In the genomic region with DNA sequence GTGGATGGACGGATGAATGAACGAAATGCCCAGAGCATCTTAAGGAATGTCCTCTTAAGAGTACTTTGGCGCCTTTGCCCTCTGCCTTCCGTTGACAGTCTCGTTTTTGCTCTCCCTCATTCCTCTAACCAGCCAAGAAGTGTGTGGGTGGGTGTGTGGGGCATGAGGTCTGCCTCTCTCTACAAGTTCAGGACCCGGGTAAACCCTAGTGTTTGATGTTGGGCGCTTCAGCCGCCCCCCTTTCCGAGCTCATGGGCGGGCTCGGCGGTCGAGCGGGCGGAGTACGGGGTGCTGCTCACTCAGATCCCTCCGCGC, we compare ENCODE assay signal across 9 mouse cellular contexts. TPM values are rescaled to one million over a fixed set of nuclear protein-coding genes. Genes with fewer than 3 reads are reported as not detected.
DNase-seq lines count a peak whose midpoint lies in the region; ATAC-seq and TF ChIP-seq lines count a peak whose summit lies in the region.
"Had no signal": no experiment of that assay in that cellular context is flagged by ENCODE, and none has a peak within 500 bp of the region (broad histone marks: within the 10 kb centered on the region; RNA-seq: fewer than 3 reads in every experiment).

No protein-coding gene starts in this region.

- no peaks in the 10 kb centered on the region for H3K36me3 ChIP-seq in heart, embryonic 16.5 days (ENCODE audit: control insufficient read depth, insufficient read depth)
- no peaks in the 10 kb centered on the region for H3K36me3 ChIP-seq in hindbrain, embryonic 12.5 days
- no peaks in the 10 kb centered on the region for H3K36me3 ChIP-seq in midbrain, embryonic 11.5 days (ENCODE audit: control insufficient read depth, insufficient read depth, low read length)
- H3K36me3 ChIP-seq: G1E had no signal

- H3K4me1 ChIP-seq in heart, embryonic 16.5 days (ENCODE audit: control insufficient read depth, insufficient read depth, low read length), result peaks cover 35% of the 10 kb centered on the region
- peaks cover 6% of the 10 kb centered on the region for H3K4me1 ChIP-seq in bone marrow, adult 2 months (ENCODE audit: control insufficient read depth, insufficient read depth, low read length)
- peaks cover 9% of the 10 kb centered on the region; the same call in 1 of the 2 replicates for H3K4me1 ChIP-seq in hindbrain, embryonic 12.5 days
- H3K4me1 ChIP-seq in midbrain, embryonic 11.5 days (ENCODE audit: control insufficient read depth, insufficient read depth, low read length), result peaks cover 22% of the 10 kb centered on the region

- H3K9ac ChIP-seq in heart, embryonic 16.5 days (ENCODE audit: low read length), result peak overlapping the region; percentile 71
- H3K9ac ChIP-seq in hindbrain, embryonic 12.5 days, result peak overlapping the region; percentile 82; the same call in 1 of the 2 replicates
- peak overlapping the region; percentile 56 for H3K9ac ChIP-seq in midbrain, embryonic 11.5 days (ENCODE audit: low read length)

- H3K4me2 ChIP-seq in heart, embryonic 16.5 days (ENCODE audit: low read depth, low read length), result peak overlapping the region; percentile 73
- peak overlapping the region; percentile 86 for H3K4me2 ChIP-seq in hindbrain, embryonic 12.5 days (replicated peaks)
- peak overlapping the region; percentile 80 for H3K4me2 ChIP-seq in midbrain, embryonic 11.5 days

- DNase-seq in heart, adult 18-20 months, result no peak
- no peak for DNase-seq in midbrain, embryonic 11.5 days (ENCODE audit: low spot score, missing footprints)
- DNase-seq in adrenal gland, adult (ENCODE audit: inconsistent age in 2 of 2, low spot score in 1 of 2), result no peak
- DNase-seq in left cerebral cortex, adult 18-20 months (ENCODE audit: low spot score in 2 of 2), result no peak
- no peak for DNase-seq in thymus, postnatal 0 days (ENCODE audit: low spot score)

- no peak for TF ChIP-seq CTCF in bone marrow, adult 2 months (IDR thresholded peaks at IDR 0.05; ENCODE audit: control insufficient read depth, insufficient read depth, low read length)

- no peak for TF ChIP-seq POLR2A in bone marrow, adult 2 months (IDR thresholded peaks at IDR 0.05; ENCODE audit: borderline replicate concordance, control insufficient read depth, low read depth, low read length)

- 0 out of 2 replicates have a peak overlapping the region, but pooled peaks have one; percentile 15 for H3K27ac ChIP-seq in heart, embryonic 16.5 days (ENCODE audit: low read length)
- peak overlapping the region; percentile 93 for H3K27ac ChIP-seq in bone marrow, adult 2 months (ENCODE audit: control insufficient read depth, insufficient read depth, low read depth, low read length, poor library complexity)
- H3K27ac ChIP-seq in hindbrain, embryonic 12.5 days, result 0 out of 2 replicates have a peak overlapping the region, but pooled peaks have one; percentile 86
- H3K27ac ChIP-seq in midbrain, embryonic 11.5 days (ENCODE audit: low read depth, low read length), result no peak overlapping the region

- peak overlapping the region; percentile 93 for H3K4me3 ChIP-seq in heart, embryonic 16.5 days (ENCODE audit: low read length)
- peak overlapping the region; percentile 96 for H3K4me3 ChIP-seq in bone marrow, adult 2 months (replicated peaks; ENCODE audit: control insufficient read depth, low read depth, low read length)
- peak overlapping the region; percentile 88 for H3K4me3 ChIP-seq in hindbrain, embryonic 12.5 days
- H3K4me3 ChIP-seq in midbrain, embryonic 11.5 days (ENCODE audit: low read depth, low read length), result peak overlapping the region; percentile 80

- no peak for ATAC-seq in heart, embryonic 16.5 days (replicated peaks; ENCODE audit: extremely low read depth, insufficient read depth, low FRiP score)
- ATAC-seq in hindbrain, embryonic 12.5 days (ENCODE audit: low FRiP score), result no peak
- no peak for ATAC-seq in midbrain, embryonic 11.5 days (ENCODE audit: low FRiP score)

- WGBS in heart, embryonic 16.5 days, result under 1% methylated on average over 18 of the region's 18 CpGs
- WGBS in bone marrow, adult 2 months, result under 1% methylated on average over 18 of the region's 18 CpGs
- WGBS in hindbrain, embryonic 12.5 days, result 1% methylated on average over 18 of the region's 18 CpGs
- WGBS in midbrain, embryonic 11.5 days, result under 1% methylated on average over 18 of the region's 18 CpGs

- no peaks in the 10 kb centered on the region for H3K9me3 ChIP-seq in heart, embryonic 16.5 days (replicated peaks; ENCODE audit: control insufficient read depth, low read length)
- H3K9me3 ChIP-seq in hindbrain, embryonic 12.5 days (replicated peaks), result no peaks in the 10 kb centered on the region
- H3K9me3 ChIP-seq in midbrain, embryonic 11.5 days (ENCODE audit: control insufficient read depth, low read length), result no peaks in the 10 kb centered on the region

- no peaks in the 10 kb centered on the region for H3K27me3 ChIP-seq in heart, embryonic 16.5 days (ENCODE audit: control insufficient read depth, insufficient read depth, low read length)
- H3K27me3 ChIP-seq in hindbrain, embryonic 12.5 days, result no peaks in the 10 kb centered on the region
- 0 out of 2 replicates have a peak, but pooled peaks cover 2% of the 10 kb centered on the region for H3K27me3 ChIP-seq in midbrain, embryonic 11.5 days (ENCODE audit: control insufficient read depth, insufficient read depth, low read length)

RNA-seq across cellular contexts. Expression of gene Notch2, which starts 0.3 kb away (rescaled TPM):
- polyA plus RNA-seq in heart, embryonic 16.5 days (2015; fragmentation: Nextera tagmentation; extraction: Ambion mirVana), result 10.5 and 13.6 TPM in 2 replicates
- 10 to 100 TPM; 15.2 to 17.6 TPM for total RNA-seq in heart, adult 18-20 months (2021)
- polyA plus RNA-seq in bone marrow, adult 2 months (2011; ENCODE audit: insufficient read depth, insufficient read length, low replicate concordance, missing spikeins), result 10.0 and 22.9 TPM in 2 replicates
- 26.5 and 30.1 TPM in 2 replicates for polyA plus RNA-seq in hindbrain, embryonic 12.5 days (2016; fragmentation: Nextera tagmentation; extraction: Ambion mirVana)
- polyA plus RNA-seq in midbrain, embryonic 11.5 days (2014; fragmentation: Nextera tagmentation; extraction: Ambion mirVana), result 17.0 and 17.6 TPM in 2 replicates
- total RNA-seq in left cerebral cortex, adult 18-20 months (2021), result 10 to 100 TPM; 13.0 to 15.7 TPM
- 9.9 and 11.3 TPM in 2 replicates for polyA plus RNA-seq in thymus, postnatal 0 days (2015; fragmentation: Nextera tagmentation; extraction: Ambion mirVana)
- polyA plus RNA-seq: G1E had no signal
